25 mouse cellular contexts compared by ENCODE assay signal in genomic region chr10:111826033-111826754, GRCm38 (mm10).
DNase-seq lines count a peak whose midpoint lies in the region; ATAC-seq and TF ChIP-seq lines count a peak whose summit lies in the region.
"Had no signal": no experiment of that assay in that cellular context is flagged by ENCODE, and none has a peak within 500 bp of the region (broad histone marks: within the 10 kb centered on the region; RNA-seq: fewer than 3 reads in every experiment).

No protein-coding gene starts in this region.

- H3K27me3 ChIP-seq in heart, embryonic 15.5 days: no peaks in the 10 kb centered on the region
- H3K27me3 ChIP-seq in heart, adult 2 months (ENCODE audit: control insufficient read depth, insufficient read depth, low read length): no peaks in the 10 kb centered on the region
- no peaks in the 10 kb centered on the region for H3K27me3 ChIP-seq in midbrain, embryonic 15.5 days (replicated peaks)
- H3K27me3 ChIP-seq: embryonic facial prominence, embryonic 12.5 days; forebrain, embryonic 12.5 days; kidney, embryonic 15.5 days; neural tube, embryonic 13.5 days had no signal

- no peak for TF ChIP-seq POLR2A in heart, adult 2 months (IDR thresholded peaks at IDR 0.05; ENCODE audit: insufficient read depth, low read depth, low read length)

- no peaks in the 10 kb centered on the region for H3K36me3 ChIP-seq in heart, embryonic 15.5 days
- no peaks in the 10 kb centered on the region for H3K36me3 ChIP-seq in heart, adult 2 months (ENCODE audit: control insufficient read depth, insufficient read depth, low read length)
- no peaks in the 10 kb centered on the region for H3K36me3 ChIP-seq in midbrain, embryonic 15.5 days (replicated peaks)
- H3K36me3 ChIP-seq: embryonic facial prominence, embryonic 12.5 days; forebrain, embryonic 12.5 days; kidney, embryonic 15.5 days; neural tube, embryonic 13.5 days had no signal

- H3K27ac ChIP-seq in heart, embryonic 15.5 days: 0 out of 2 replicates have a peak overlapping the region, but pooled peaks have one; percentile 24
- H3K27ac ChIP-seq in heart, adult 2 months: no peak overlapping the region
- H3K27ac ChIP-seq in midbrain, embryonic 15.5 days: no peak overlapping the region
- H3K27ac ChIP-seq: embryonic facial prominence, embryonic 12.5 days; forebrain, embryonic 12.5 days; gastrocnemius, adult 2 months; kidney, embryonic 15.5 days; neural tube, embryonic 13.5 days had no signal

- H3K4me3 ChIP-seq in heart, embryonic 15.5 days: no peak overlapping the region
- H3K4me3 ChIP-seq in heart, adult 2 months: no peak overlapping the region
- H3K4me3 ChIP-seq in midbrain, embryonic 15.5 days: no peak overlapping the region
- H3K4me3 ChIP-seq: embryonic facial prominence, embryonic 12.5 days; erythroblast, embryonic 14.5 days; forebrain, embryonic 12.5 days; gastrocnemius, adult 2 months; kidney, embryonic 15.5 days; neural tube, embryonic 13.5 days had no signal

- ATAC-seq in frontal cortex, adult (ENCODE audit: low TSS enrichment): peak; percentile 64
- ATAC-seq in heart, embryonic 15.5 days (replicated peaks; ENCODE audit: insufficient number of reproducible peaks, insufficient read depth, low FRiP score, low read depth): no peak
- ATAC-seq in midbrain, embryonic 15.5 days (replicated peaks): no peak
- no peak for ATAC-seq in megakaryocyte, adult 5-6 weeks (ENCODE audit: poor library complexity, severe bottlenecking)
- ATAC-seq: hindbrain, embryonic 16.5 days; intestine, embryonic 16.5 days had no signal

- no peak for DNase-seq in frontal cortex, postnatal 14 days (ENCODE audit: low spot score in 2 of 2)
- DNase-seq in heart, adult 2 months: no peak
- peak; percentile 34 for DNase-seq in retina, embryonic 14.5 days (ENCODE audit: low spot score)
- DNase-seq in retina, postnatal 1 day: no peak
- DNase-seq: adrenal gland, postnatal 25 days; cerebellum, adult 9-10 months; gastrocnemius, adult 2 months; kidney, postnatal 36 days; lung, adult 2 months; lung, postnatal 36 days; midbrain, embryonic 14.5 days; right cerebral cortex, adult 18-20 months; right cerebral cortex, postnatal 4 days; thymus, postnatal 25 days had no signal

- peaks cover 14% of the 10 kb centered on the region for H3K4me1 ChIP-seq in heart, embryonic 15.5 days (replicated peaks)
- H3K4me1 ChIP-seq in heart, adult 2 months (ENCODE audit: control insufficient read depth, insufficient read depth, low read length): no peaks in the 10 kb centered on the region
- H3K4me1 ChIP-seq in midbrain, embryonic 15.5 days: no peaks in the 10 kb centered on the region
- H3K4me1 ChIP-seq: forebrain, embryonic 12.5 days; neural tube, embryonic 13.5 days had no signal

- no peak for TF ChIP-seq EP300 in heart, adult 2 months (IDR thresholded peaks at IDR 0.05; ENCODE audit: insufficient read depth, low read depth, low read length)

- no peak overlapping the region for H3K9ac ChIP-seq in heart, embryonic 15.5 days
- H3K9ac ChIP-seq in heart, adult 2 months (ENCODE audit: low read depth, low read length): no peak overlapping the region
- no peak overlapping the region for H3K9ac ChIP-seq in midbrain, embryonic 15.5 days
- H3K9ac ChIP-seq: embryonic facial prominence, embryonic 12.5 days; forebrain, embryonic 12.5 days; kidney, embryonic 15.5 days; neural tube, embryonic 13.5 days had no signal

- no peaks in the 10 kb centered on the region for H3K79me2 ChIP-seq in heart, adult 2 months (replicated peaks; ENCODE audit: control insufficient read depth, insufficient read depth, low read length)

- intact Hi-C loops in heart, adult 2 months (cut with DNase I): no loop called here

- no peaks in the 10 kb centered on the region for H3K9me3 ChIP-seq in heart, embryonic 15.5 days (replicated peaks)
- no peaks in the 10 kb centered on the region for H3K9me3 ChIP-seq in midbrain, embryonic 15.5 days
- H3K9me3 ChIP-seq: embryonic facial prominence, embryonic 12.5 days; forebrain, embryonic 12.5 days; kidney, embryonic 15.5 days; neural tube, embryonic 13.5 days had no signal

- WGBS in heart, embryonic 15.5 days: 61% methylated on average over 4 of the region's 4 CpGs
- WGBS in heart, adult 2 months: 64% methylated on average over 4 of the region's 4 CpGs
- 78% methylated on average over 4 of the region's 4 CpGs for WGBS in midbrain, embryonic 15.5 days

- TF ChIP-seq CTCF in heart, adult 2 months (IDR thresholded peaks at IDR 0.05): no peak

- H3K4me2 ChIP-seq in heart, embryonic 15.5 days: peak overlapping the region; percentile 18; the same call in 1 of the 2 replicates
- no peak overlapping the region for H3K4me2 ChIP-seq in midbrain, embryonic 15.5 days
- H3K4me2 ChIP-seq: embryonic facial prominence, embryonic 12.5 days; forebrain, embryonic 12.5 days; kidney, embryonic 15.5 days; neural tube, embryonic 13.5 days had no signal
